Mouse (Mus musculus): ENCODE measurements around the gene Kbtbd4. TPM values are rescaled to one million over a fixed set of nuclear protein-coding genes. Genes with fewer than 3 reads are reported as not detected.

Gene Kbtbd4
- 17.5 and 21.0 TPM in 2 replicates for polyA plus RNA-seq (2015; fragmentation: Nextera tagmentation; extraction: Ambion mirVana)

- Histone ChIP-seq H3K9me3 (replicated peaks) (no peaks in the 10 kb centered on the region), H3K27ac (peak within 1 kb of the TSS; percentile 83), H3K4me2 (peak within 1 kb of the TSS; percentile 79), H3K27me3 (no peaks in the 10 kb centered on the region), H3K4me1 (replicated peaks) (peaks cover 44% of the 10 kb centered on the region), H3K36me3 (peaks cover 61% of the 10 kb centered on the region), H3K9ac (peak within 1 kb of the TSS; percentile 88), H3K4me3 (replicated peaks) (peak within 1 kb of the TSS; percentile 74)
- under 1% methylated on average over 43 of the region's 43 CpGs for WGBS (ENCODE audit: insufficient replicate concordance)
- peak; percentile 83 for DNase-seq
- peak; percentile 91 for ATAC-seq (ENCODE audit: low read depth)
These were observed at the start of gene Kbtbd4, which contains the start of gene Ndufs3 for GRCm38 (mm10) chr2:90904076-90904855. Gene Kbtbd4, plus strand, starts transcription at chr2:90904740. Gene Ndufs3, minus strand, starts transcription at chr2:90904827.

DNA sequence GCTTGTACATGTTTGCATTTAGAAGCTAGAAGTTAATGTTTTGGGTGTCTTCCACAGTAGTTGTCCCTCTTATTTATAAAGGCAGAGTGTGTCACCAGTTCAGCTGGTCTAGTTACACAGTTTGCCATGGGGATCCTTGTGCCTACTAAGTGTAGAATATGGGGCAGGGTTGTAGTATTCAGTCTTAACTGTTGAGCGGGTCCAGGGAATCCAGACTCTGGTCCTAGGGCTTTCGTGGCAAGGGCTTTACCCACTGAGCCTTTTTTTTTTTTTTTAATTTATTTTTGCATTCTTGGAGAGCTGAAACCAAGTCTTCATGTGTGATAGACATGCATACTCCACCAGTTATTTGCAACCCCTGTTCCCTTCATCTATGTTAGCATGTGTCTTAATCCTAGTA is 43.1 kb upstream of the Kbtbd4 start:
- H3K4me3 ChIP-seq (replicated peaks), result no peak overlapping the region
- no peaks in the 10 kb centered on the region for H3K27me3 ChIP-seq
- H3K9ac ChIP-seq, result no peak overlapping the region
- no peaks in the 10 kb centered on the region for H3K4me1 ChIP-seq (replicated peaks)
- ATAC-seq (ENCODE audit: low read depth) (no peak), DNase-seq (no peak)
- H3K36me3 ChIP-seq, result peaks cover 85% of the 10 kb centered on the region
- H3K27ac ChIP-seq, result no peak overlapping the region
- no peak overlapping the region for H3K4me2 ChIP-seq
- H3K9me3 ChIP-seq (replicated peaks), result no peaks in the 10 kb centered on the region
- 86% methylated on average over 2 of the region's 2 CpGs for WGBS (ENCODE audit: insufficient replicate concordance)

DNA sequence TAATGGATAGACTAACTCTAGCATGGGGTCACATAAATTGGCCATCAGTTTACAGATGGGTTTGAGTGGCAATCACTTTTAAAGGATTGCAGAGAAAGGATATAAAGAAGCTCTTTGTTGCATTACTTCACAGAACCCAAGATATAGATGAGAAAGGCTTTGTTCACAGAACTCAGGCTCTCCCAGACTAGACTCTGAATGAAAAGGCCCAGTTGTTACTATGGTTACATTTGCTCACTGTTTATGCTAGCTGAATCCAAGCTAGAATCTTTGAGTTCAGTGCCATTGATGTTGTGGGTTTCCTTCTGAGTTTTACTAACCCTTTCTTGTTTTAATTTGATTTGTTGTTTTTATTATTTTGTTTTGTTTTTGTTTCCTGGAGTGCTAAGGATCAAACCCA is 40.4 kb upstream of the Kbtbd4 start:
- DNase-seq (no peak), ATAC-seq (ENCODE audit: low read depth) (no peak)
- peaks cover 77% of the 10 kb centered on the region for H3K36me3 ChIP-seq
- peaks cover 26% of the 10 kb centered on the region for H3K4me1 ChIP-seq (replicated peaks)
- no peak overlapping the region for H3K4me2 ChIP-seq
- H3K9ac ChIP-seq, result no peak overlapping the region
- no peak overlapping the region for H3K27ac ChIP-seq
- no peaks in the 10 kb centered on the region for H3K27me3 ChIP-seq
- H3K4me3 ChIP-seq (replicated peaks), result no peak overlapping the region
- no peaks in the 10 kb centered on the region for H3K9me3 ChIP-seq (replicated peaks)

DNA sequence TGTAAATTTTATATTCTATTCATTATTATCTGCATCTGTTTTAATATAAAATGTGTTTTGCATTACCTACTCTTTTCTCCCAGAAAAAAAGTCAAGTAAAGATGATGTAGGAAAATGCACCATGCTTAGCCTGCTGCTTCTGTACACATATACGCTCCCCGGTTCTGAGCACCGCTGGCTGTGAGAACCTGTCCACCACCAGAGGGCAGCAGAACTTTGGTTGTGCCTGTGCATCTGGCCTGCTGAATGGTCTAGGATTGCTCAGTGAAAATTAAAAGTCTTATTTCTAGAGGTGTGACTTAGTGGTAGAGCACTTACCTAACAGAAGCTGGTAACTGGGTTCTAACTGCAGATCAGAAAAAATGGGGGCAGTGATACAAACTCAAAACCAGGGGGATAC is 38.0 kb upstream of the Kbtbd4 start:
- Histone ChIP-seq H3K4me2 (no peak overlapping the region), H3K27ac (peak overlapping the region; percentile 70), H3K36me3 (peaks cover 56% of the 10 kb centered on the region), H3K27me3 (no peaks in the 10 kb centered on the region), H3K9ac (0 out of 2 replicates have a peak overlapping the region, but pooled peaks have one; percentile 43), H3K4me3 (replicated peaks) (no peak overlapping the region), H3K9me3 (replicated peaks) (no peaks in the 10 kb centered on the region), H3K4me1 (replicated peaks) (peaks cover 49% of the 10 kb centered on the region)
- ATAC-seq (ENCODE audit: low read depth) (peak; percentile 47), DNase-seq (peak; percentile 74)
- 34% methylated on average over 3 of the region's 3 CpGs for WGBS (ENCODE audit: insufficient replicate concordance)

DNA sequence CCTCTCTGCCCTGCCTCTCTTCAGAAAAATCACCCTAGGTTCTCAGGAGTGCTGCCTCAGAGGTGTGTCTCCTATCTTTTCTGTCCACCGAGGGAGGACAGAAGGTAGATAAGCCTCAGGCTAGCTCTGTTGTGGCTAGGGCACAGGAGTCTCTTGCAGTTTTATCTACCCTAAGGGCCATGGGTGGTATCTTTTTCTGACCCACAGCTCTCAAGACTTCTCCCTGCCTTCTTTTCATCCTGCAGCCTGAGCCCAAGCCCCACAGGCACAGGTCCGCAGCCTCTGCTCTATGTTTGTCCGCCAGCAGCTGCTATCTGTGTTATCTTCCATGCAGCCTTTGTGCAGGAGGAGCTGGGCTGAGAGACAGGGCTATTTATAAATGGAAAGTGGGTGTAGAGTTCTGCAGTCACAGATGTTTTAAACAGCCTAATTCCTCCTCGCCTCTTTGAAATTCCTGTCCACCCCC is 34.4 kb upstream of the Kbtbd4 start:
- H3K36me3 ChIP-seq, result peaks cover 23% of the 10 kb centered on the region
- H3K9ac ChIP-seq, result peak overlapping the region; percentile 57
- H3K4me1 ChIP-seq (replicated peaks), result peaks cover 59% of the 10 kb centered on the region
- H3K4me3 ChIP-seq (replicated peaks), result peak overlapping the region; percentile 15
- peak overlapping the region; percentile 92 for H3K27ac ChIP-seq
- WGBS (ENCODE audit: insufficient replicate concordance), result 6% methylated on average over 4 of the region's 4 CpGs
- no peaks in the 10 kb centered on the region for H3K27me3 ChIP-seq
- DNase-seq, result peak; percentile 76
- ATAC-seq (ENCODE audit: low read depth), result peak; percentile 93
- H3K4me2 ChIP-seq, result peak overlapping the region; percentile 60
- H3K9me3 ChIP-seq (replicated peaks), result no peaks in the 10 kb centered on the region

DNA sequence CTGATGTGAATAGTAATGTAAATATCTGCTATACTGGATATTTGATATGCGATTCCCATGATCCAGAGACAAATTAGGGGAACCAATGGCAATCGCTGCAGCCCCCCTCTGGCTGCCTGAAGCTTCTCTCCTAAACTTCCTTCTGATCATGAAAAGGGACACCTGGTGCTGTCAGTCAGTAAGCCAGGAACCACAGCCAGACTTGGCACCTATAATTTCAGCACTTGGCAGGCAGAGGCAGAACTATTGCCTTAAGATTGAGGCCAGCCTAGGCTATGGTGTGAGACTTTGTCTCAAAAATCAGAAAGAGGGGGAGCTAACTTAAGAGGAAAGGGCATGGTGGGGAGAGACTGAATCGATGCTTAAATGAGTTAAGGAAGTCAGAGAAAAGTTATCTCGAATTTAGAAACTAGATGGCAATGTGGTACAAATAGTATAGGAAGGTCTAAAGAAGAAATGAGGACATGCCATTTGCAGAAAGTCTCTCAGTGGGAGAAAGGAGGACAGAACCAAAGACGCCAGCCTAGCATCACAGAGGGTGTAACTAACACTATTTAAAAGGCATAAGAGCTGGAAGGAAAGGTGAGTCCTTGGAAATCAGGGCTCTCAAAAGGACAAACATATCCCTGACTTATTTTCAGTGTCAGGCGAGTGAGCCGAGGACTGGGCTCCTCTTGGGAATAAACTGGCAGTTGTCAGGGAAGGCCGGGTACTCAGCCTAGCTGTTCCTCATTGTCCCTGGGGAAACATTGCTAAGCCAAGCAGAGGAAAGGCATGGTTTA is 33.2 kb upstream of the Kbtbd4 start:
- ATAC-seq (ENCODE audit: low read depth) (no peak), DNase-seq (no peak)
- no peak overlapping the region for H3K4me3 ChIP-seq (replicated peaks)
- peaks cover 59% of the 10 kb centered on the region for H3K4me1 ChIP-seq (replicated peaks)
- H3K9ac ChIP-seq, result peak overlapping the region; percentile 57; the same call in 1 of the 2 replicates
- WGBS (ENCODE audit: insufficient replicate concordance), result 63% methylated on average over 8 of the region's 8 CpGs
- no peaks in the 10 kb centered on the region for H3K9me3 ChIP-seq (replicated peaks)
- peaks cover 12% of the 10 kb centered on the region for H3K36me3 ChIP-seq
- H3K4me2 ChIP-seq, result peak overlapping the region; percentile 60
- no peaks in the 10 kb centered on the region for H3K27me3 ChIP-seq
- peak overlapping the region; percentile 92 for H3K27ac ChIP-seq

- ATAC-seq (ENCODE audit: low read depth) (no peak), DNase-seq (no peak)
- no peak overlapping the region for H3K9ac ChIP-seq
- no peaks in the 10 kb centered on the region for H3K36me3 ChIP-seq
- WGBS (ENCODE audit: insufficient replicate concordance), result 64% methylated on average over 1 of the region's 1 CpGs
- no peak overlapping the region for H3K27ac ChIP-seq
- no peak overlapping the region for H3K4me2 ChIP-seq
- peaks cover 36% of the 10 kb centered on the region for H3K4me1 ChIP-seq (replicated peaks)
- H3K27me3 ChIP-seq, result peaks cover 7% of the 10 kb centered on the region
- H3K4me3 ChIP-seq (replicated peaks), result no peak overlapping the region
- no peaks in the 10 kb centered on the region for H3K9me3 ChIP-seq (replicated peaks)
These were observed 30.5 kb upstream of the Kbtbd4 start for GRCm38 (mm10) chr2:90874025-90874424.

DNA sequence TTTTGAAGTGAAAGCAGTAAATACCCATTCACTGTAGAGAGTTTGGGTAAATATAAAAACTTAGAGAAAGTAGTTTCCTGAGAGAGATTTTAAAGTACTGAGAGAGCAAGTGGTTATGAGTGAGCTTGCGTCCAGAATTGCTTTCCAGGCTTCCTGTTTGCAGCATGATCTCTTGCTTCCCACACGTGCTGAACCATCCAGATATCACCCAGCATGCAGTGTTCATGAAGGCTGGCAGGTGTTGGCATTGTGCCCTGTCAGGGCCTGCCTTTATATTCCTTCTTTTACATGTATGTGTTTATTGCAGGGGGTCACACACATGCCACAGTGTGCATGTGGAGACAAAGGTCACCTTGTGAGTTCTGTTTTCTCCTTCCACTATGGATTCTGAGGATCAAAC is 29.3 kb upstream of the Kbtbd4 start:
- Histone ChIP-seq H3K9ac (no peak overlapping the region), H3K27me3 (peaks cover 13% of the 10 kb centered on the region), H3K4me3 (replicated peaks) (no peak overlapping the region), H3K4me2 (no peak overlapping the region), H3K27ac (no peak overlapping the region), H3K4me1 (replicated peaks) (peaks cover 36% of the 10 kb centered on the region), H3K9me3 (replicated peaks) (no peaks in the 10 kb centered on the region), H3K36me3 (no peaks in the 10 kb centered on the region)
- WGBS (ENCODE audit: insufficient replicate concordance), result 49% methylated on average over 2 of the region's 2 CpGs
- ATAC-seq (ENCODE audit: low read depth) (no peak), DNase-seq (no peak)

DNA sequence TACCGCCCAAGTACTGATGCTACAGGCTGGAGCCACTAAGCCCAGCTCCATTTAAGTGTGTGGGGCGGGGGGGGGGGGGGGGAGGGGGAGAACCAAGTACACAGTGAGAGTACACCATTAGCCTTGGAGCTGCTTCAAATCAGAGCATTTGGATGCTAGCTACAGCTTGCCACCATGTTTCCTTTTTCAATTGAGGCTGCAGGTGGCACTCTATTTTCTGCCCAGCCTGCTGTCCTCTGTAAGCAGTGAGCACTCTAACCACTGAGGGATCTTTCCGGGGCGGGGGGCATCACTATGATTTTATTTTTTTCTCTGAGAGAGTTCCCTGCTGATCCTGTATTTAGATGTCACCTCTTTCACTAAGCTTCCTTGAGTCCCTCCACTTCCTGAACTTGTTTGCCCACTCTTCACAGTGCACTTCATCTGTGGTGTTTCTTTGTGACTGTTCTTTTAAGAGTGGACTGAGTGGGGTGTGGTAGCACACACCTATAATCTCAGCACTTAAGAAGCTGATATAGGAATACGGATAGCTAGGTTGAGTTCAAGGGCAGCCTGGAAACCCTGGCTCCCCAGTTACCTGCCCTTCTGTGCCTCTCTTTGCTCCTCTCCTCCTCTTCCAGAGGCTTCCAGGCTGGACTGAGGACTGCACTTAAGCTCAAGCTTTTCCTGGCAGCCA is 26.8 kb upstream of the Kbtbd4 start:
- H3K36me3 ChIP-seq, result no peaks in the 10 kb centered on the region
- DNase-seq, result no peak
- no peak overlapping the region for H3K4me2 ChIP-seq
- ATAC-seq (ENCODE audit: low read depth), result no peak
- H3K4me1 ChIP-seq (replicated peaks), result peaks cover 17% of the 10 kb centered on the region
- H3K27ac ChIP-seq, result no peak overlapping the region
- H3K9me3 ChIP-seq (replicated peaks), result no peaks in the 10 kb centered on the region
- 62% methylated on average over 4 of the region's 5 CpGs for WGBS (ENCODE audit: insufficient replicate concordance)
- H3K4me3 ChIP-seq (replicated peaks), result no peak overlapping the region
- no peak overlapping the region for H3K9ac ChIP-seq
- H3K27me3 ChIP-seq, result peaks cover 30% of the 10 kb centered on the region

DNA sequence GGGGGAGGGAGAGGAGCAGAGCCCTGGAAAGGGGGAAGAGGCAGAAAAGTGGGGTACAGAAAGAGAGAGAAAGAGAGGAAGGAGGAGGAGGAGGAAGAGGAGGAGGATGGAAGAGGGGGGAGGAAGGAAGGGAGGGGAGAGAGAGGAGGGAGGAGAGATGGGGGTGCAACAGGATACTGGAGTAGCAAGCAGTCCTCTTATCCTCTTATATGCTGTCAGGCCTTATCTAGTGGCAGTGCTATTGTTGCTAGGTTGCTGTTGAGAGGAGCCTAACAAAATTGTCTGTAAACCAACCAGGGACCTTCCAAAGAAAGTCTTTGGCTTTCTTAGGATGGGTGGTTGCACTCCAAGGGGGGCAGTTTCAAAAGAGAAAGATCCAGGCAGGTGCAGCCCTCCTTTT is 25.1 kb upstream of the Kbtbd4 start:
- no peak overlapping the region for H3K27ac ChIP-seq
- peaks cover 17% of the 10 kb centered on the region for H3K4me1 ChIP-seq (replicated peaks)
- no peak overlapping the region for H3K4me2 ChIP-seq
- peaks cover 47% of the 10 kb centered on the region for H3K27me3 ChIP-seq
- H3K9me3 ChIP-seq (replicated peaks), result 0 out of 2 replicates have a peak, but pooled peaks cover 3% of the 10 kb centered on the region
- H3K36me3 ChIP-seq, result no peaks in the 10 kb centered on the region
- DNase-seq (no peak), ATAC-seq (ENCODE audit: low read depth) (no peak)
- no peak overlapping the region for H3K9ac ChIP-seq
- H3K4me3 ChIP-seq (replicated peaks), result no peak overlapping the region

- H3K4me2 ChIP-seq, result no peak overlapping the region
- WGBS (ENCODE audit: insufficient replicate concordance), result 32% methylated on average over 6 of the region's 6 CpGs
These were observed 24.3 kb upstream of the Kbtbd4 start for GRCm38 (mm10) chr2:90880144-90880785.

More at GRCm38 (mm10) chr2:90880144-90880785, 24.3 kb upstream of the Kbtbd4 start:
- Histone ChIP-seq H3K4me3 (replicated peaks) (no peak overlapping the region), H3K9me3 (replicated peaks) (0 out of 2 replicates have a peak, but pooled peaks cover 3% of the 10 kb centered on the region), H3K9ac (no peak overlapping the region), H3K36me3 (no peaks in the 10 kb centered on the region), H3K27ac (no peak overlapping the region), H3K4me1 (replicated peaks) (peaks cover 20% of the 10 kb centered on the region), H3K27me3 (peaks cover 56% of the 10 kb centered on the region)
- ATAC-seq (ENCODE audit: low read depth), result no peak
- DNase-seq, result no peak

Measured in liver, embryonic 13.5 days (tissue).